Comparison of ENCODE assay signal across 17 mouse cellular contexts in the genomic region with DNA sequence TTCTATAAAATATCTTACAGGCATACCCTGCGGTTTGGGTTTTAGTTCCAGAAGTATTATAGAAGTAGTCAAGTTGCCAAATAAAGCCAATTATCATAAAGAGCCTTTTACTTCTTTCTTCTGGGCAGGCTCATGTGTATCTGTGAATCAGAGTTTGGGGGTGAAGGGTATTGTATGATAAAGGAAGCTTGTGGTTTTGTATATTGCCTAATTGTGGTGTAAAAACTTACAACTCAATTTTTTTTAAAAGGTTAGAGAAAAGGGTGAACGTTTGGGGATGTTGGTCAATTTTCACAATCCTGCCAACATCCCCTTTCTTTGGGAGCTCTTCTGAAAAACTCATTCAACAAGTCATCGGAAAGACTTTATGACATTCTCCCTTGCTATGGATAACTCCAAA.
"Had no signal": no experiment of that assay in that cellular context is flagged by ENCODE, and none has a peak within 500 bp of the region (broad histone marks: within the 10 kb centered on the region; RNA-seq: fewer than 3 reads in every experiment).

No protein-coding gene starts in this region.

- DNase-seq: lung, adult 18-20 months; lung, embryonic 14.5 days; lung, postnatal 14 days; lung, postnatal 36 days; midbrain, embryonic 14.5 days; right cerebral cortex, postnatal 14 days; thymus, adult 2 months; thymus, postnatal 25 days; thymus, postnatal 4 days had no signal

- H3K4me2 ChIP-seq: lung, embryonic 14.5 days; midbrain, embryonic 12.5 days; neural tube, embryonic 12.5 days; stomach, embryonic 15.5 days had no signal

- H3K4me1 ChIP-seq: midbrain, embryonic 10.5 days; midbrain, embryonic 12.5 days; neural tube, embryonic 12.5 days; stomach, embryonic 15.5 days had no signal

- H3K27ac ChIP-seq: liver, embryonic 14.5 days; macrophage; midbrain, embryonic 10.5 days; midbrain, embryonic 12.5 days; neural tube, embryonic 12.5 days; stomach, embryonic 15.5 days; stomach, postnatal 0 days had no signal

- H3K4me3 ChIP-seq: midbrain, embryonic 10.5 days; midbrain, embryonic 12.5 days; neural tube, embryonic 12.5 days; stomach, embryonic 15.5 days had no signal

- H3K9me3 ChIP-seq: midbrain, embryonic 10.5 days; midbrain, embryonic 12.5 days; neural tube, embryonic 12.5 days; stomach, embryonic 15.5 days had no signal

- H3K27me3 ChIP-seq: midbrain, embryonic 12.5 days; neural tube, embryonic 12.5 days; stomach, embryonic 15.5 days had no signal

- ATAC-seq: midbrain, embryonic 16.5 days had no signal

- H3K9ac ChIP-seq: liver, embryonic 14.5 days; lung, embryonic 14.5 days; midbrain, embryonic 12.5 days; neural tube, embryonic 12.5 days; stomach, embryonic 15.5 days had no signal

- H3K36me3 ChIP-seq: midbrain, embryonic 10.5 days; midbrain, embryonic 12.5 days; neural tube, embryonic 12.5 days; stomach, embryonic 15.5 days had no signal
